Mouse (Mus musculus): ENCODE data around the gene Selenom. TPM values are rescaled to one million over a fixed set of nuclear protein-coding genes. Genes with fewer than 3 reads are reported as not detected.

Selenom gene
- polyA plus RNA-seq, 1 experiment from 2014 or later, result 78.0 TPM

DNA sequence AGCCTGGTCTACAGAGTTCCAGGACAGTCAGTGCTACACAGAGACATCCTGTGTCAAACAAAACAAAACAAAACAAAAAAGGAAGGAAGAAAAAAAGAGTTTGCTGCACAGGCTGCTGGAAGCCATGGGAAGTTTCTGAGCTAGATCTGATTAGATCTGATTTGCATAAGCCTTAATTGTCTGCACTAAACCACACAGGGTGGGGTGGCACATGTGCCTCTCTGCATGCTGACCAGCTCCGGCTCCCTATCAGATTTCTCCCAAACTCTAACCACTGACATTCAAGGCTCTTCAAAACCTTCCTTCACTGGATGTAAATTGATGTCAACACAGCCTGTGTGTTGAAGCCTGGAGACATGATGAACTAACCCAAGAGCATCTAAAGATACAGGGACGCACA, 32.6 kb downstream of the Selenom start:
- Histone ChIP-seq H3K4me1 (peaks cover 9% of the 10 kb centered on the region; the same call in 1 of the 2 replicates), H3K27ac (no peak overlapping the region), H3K9ac (no peak overlapping the region), H3K4me2 (replicated peaks) (no peak overlapping the region), H3K36me3 (no peaks in the 10 kb centered on the region), H3K4me3 (no peak overlapping the region), H3K9me3 (replicated peaks) (0 out of 2 replicates have a peak, but pooled peaks cover 4% of the 10 kb centered on the region), H3K27me3 (no peaks in the 10 kb centered on the region)
- 86% methylated on average over 2 of the region's 2 CpGs for WGBS
- no peak for ATAC-seq (ENCODE audit: low FRiP score)

DNA sequence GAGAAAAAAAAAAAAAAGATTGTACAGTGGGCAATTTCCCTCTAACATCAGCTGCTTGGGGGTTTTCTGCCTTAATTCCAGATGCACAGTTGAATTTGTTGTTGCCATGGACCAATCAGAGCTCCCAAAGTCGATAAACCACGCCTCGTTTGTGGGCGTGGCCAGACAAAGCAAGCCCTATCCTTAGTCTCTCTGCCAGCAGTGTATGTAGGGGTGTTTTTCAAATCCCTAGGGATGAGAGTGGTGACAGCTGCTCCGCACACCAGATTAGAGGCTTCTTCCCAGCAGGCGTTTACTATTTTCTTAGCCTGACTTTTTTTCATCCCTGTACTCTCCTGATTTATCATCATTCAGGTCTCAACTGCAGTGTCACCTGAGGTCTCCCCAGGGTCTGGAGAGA, 33.5 kb downstream of the Selenom start:
- Histone ChIP-seq H3K4me2 (replicated peaks) (no peak overlapping the region), H3K9ac (no peak overlapping the region), H3K36me3 (no peaks in the 10 kb centered on the region), H3K4me3 (no peak overlapping the region), H3K4me1 (peaks cover 9% of the 10 kb centered on the region; the same call in 1 of the 2 replicates), H3K9me3 (replicated peaks) (0 out of 2 replicates have a peak, but pooled peaks cover 4% of the 10 kb centered on the region), H3K27me3 (no peaks in the 10 kb centered on the region), H3K27ac (no peak overlapping the region)
- 0 out of 2 replicates have a peak, but pooled peaks have one; percentile 46 for ATAC-seq (ENCODE audit: low FRiP score)
- WGBS, result 38% methylated on average over 6 of the region's 6 CpGs

DNA sequence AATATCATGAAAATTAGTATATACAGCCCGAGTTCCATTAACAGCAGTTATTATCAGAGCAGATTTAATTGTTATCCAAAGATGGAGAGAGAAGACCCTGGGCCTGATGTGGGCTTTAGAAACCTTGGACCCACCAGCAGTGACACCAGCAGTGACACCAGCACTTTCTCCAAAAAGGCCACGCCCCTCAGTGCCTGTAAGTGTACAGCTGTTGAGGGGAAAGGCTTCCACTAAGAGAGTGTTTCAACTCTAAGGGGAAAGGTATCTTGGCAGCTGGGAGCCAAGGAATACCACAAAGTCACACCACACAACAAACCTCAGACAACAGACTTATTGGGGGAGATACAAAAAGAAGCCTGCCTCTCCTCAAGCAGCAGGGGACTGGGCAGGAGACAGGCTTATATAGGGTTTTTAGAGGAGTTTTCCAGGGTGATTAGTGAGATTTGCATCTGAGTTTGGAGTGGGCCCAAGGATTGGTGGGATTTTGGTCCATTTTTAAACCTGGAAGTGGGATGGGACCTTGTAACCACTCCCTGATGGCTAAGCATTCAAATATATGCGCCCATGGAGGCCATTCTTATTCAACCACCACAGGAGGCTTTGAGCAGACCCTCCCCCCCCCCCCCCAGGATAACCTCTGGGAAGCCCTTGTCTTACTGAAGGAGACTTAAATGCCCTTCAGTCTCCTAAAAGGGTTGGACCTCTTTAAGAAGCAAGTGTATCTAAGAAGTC, 34.2 kb downstream of the Selenom start:
- H3K9me3 ChIP-seq (replicated peaks), result 0 out of 2 replicates have a peak, but pooled peaks cover 4% of the 10 kb centered on the region
- no peak overlapping the region for H3K9ac ChIP-seq
- no peaks in the 10 kb centered on the region for H3K27me3 ChIP-seq
- no peak overlapping the region for H3K4me2 ChIP-seq (replicated peaks)
- H3K4me3 ChIP-seq, result no peak overlapping the region
- H3K27ac ChIP-seq, result no peak overlapping the region
- WGBS, result 63% methylated on average over 3 of the region's 3 CpGs
- H3K4me1 ChIP-seq, result peaks cover 9% of the 10 kb centered on the region; the same call in 1 of the 2 replicates
- no peak for ATAC-seq (ENCODE audit: low FRiP score)
- no peaks in the 10 kb centered on the region for H3K36me3 ChIP-seq

DNA sequence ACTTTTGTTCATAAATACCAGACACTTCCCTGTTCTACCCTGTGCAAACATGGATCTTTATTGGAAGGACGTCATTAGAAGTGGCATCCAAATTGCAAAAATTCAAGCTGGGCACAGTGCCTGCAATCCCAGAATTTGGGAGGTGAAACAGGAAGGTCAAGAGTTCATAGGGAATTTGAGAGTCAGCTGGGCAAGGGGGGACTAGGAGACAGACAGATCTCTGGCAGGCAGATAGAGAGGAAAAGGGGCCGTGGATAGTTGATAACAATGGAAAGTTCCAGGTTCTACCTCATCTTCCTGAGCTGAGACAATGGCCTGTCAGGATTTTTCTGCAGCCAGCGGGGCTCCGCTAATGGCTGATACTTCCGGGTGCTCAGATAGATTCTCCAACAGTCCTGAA, 35.3 kb downstream of the Selenom start:
- no peaks in the 10 kb centered on the region for H3K9me3 ChIP-seq (replicated peaks)
- peaks cover 9% of the 10 kb centered on the region; the same call in 1 of the 2 replicates for H3K4me1 ChIP-seq
- no peaks in the 10 kb centered on the region for H3K36me3 ChIP-seq
- no peak overlapping the region for H3K27ac ChIP-seq
- no peak overlapping the region for H3K4me3 ChIP-seq
- H3K4me2 ChIP-seq (replicated peaks), result no peak overlapping the region
- no peak overlapping the region for H3K9ac ChIP-seq
- ATAC-seq (ENCODE audit: low FRiP score), result no peak
- WGBS, result 82% methylated on average over 5 of the region's 5 CpGs
- no peaks in the 10 kb centered on the region for H3K27me3 ChIP-seq

GRCm38 (mm10) chr11:3554976-3555375, 40.5 kb downstream of the Selenom start:
- no peak overlapping the region for H3K27ac ChIP-seq
- no peaks in the 10 kb centered on the region for H3K9me3 ChIP-seq (replicated peaks)
- WGBS, result 84% methylated on average over 4 of the region's 4 CpGs
- no peaks in the 10 kb centered on the region for H3K27me3 ChIP-seq
- H3K4me2 ChIP-seq (replicated peaks), result no peak overlapping the region
- no peak for ATAC-seq (ENCODE audit: low FRiP score)
- no peak overlapping the region for H3K4me3 ChIP-seq
- no peak overlapping the region for H3K9ac ChIP-seq
- no peaks in the 10 kb centered on the region for H3K36me3 ChIP-seq
- H3K4me1 ChIP-seq, result no peaks in the 10 kb centered on the region

DNA sequence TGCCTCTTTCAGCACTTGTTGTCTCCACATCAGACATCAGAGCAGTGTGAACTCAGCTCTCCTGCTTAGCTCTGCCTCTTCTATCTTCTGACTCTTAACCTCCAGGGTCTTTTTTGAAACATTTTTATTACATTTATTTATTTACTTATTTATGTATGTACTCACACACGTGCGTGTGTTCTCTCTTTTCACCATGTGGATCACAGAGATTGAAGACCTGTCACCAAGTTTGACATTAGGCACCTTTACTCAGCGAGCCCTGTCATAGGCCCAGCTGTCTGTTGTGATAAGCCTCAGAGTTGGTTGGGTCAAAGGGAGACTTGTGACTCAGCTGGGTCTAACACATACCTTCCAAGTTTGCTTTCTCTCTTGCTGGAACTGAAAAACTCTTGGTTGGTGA, 43.4 kb downstream of the Selenom start:
- Histone ChIP-seq H3K9me3 (replicated peaks) (no peaks in the 10 kb centered on the region), H3K27ac (no peak overlapping the region), H3K36me3 (no peaks in the 10 kb centered on the region), H3K4me2 (replicated peaks) (no peak overlapping the region), H3K9ac (no peak overlapping the region), H3K27me3 (no peaks in the 10 kb centered on the region), H3K4me1 (no peaks in the 10 kb centered on the region), H3K4me3 (no peak overlapping the region)
- no peak for ATAC-seq (ENCODE audit: low FRiP score)
- 79% methylated on average over 3 of the region's 3 CpGs for WGBS

DNA sequence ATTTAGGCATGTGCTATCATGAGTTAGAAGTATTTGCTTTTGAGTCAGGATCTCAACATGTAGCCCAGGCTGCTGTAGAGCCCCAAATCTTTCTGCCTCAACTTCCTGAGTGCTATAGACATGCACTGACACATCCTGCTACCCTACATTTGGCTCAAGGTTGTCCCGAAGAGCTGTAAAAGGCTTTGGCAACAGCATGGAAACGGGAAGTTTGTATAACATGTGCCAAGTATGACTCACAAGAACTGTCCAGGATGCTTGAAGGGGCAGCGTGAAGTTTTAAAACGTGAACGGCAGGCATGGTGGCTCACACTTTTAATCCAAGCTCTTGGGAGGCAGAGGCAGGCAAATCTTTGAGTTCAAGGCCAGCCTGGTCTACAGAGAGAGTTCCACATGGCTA, 45.7 kb downstream of the Selenom start:
- Histone ChIP-seq H3K36me3 (no peaks in the 10 kb centered on the region), H3K9ac (no peak overlapping the region), H3K4me3 (no peak overlapping the region), H3K4me2 (replicated peaks) (no peak overlapping the region), H3K4me1 (no peaks in the 10 kb centered on the region), H3K27ac (no peak overlapping the region), H3K27me3 (no peaks in the 10 kb centered on the region), H3K9me3 (replicated peaks) (no peaks in the 10 kb centered on the region)
- ATAC-seq (ENCODE audit: low FRiP score), result no peak
- 84% methylated on average over 5 of the region's 5 CpGs for WGBS

- H3K4me3 ChIP-seq, result no peak overlapping the region
- H3K9me3 ChIP-seq (replicated peaks), result no peaks in the 10 kb centered on the region
- no peak overlapping the region for H3K9ac ChIP-seq
- H3K27me3 ChIP-seq, result no peaks in the 10 kb centered on the region
- H3K27ac ChIP-seq, result no peak overlapping the region
- no peak for ATAC-seq (ENCODE audit: low FRiP score)
- H3K4me2 ChIP-seq (replicated peaks), result no peak overlapping the region
- no peaks in the 10 kb centered on the region for H3K4me1 ChIP-seq
- H3K36me3 ChIP-seq, result no peaks in the 10 kb centered on the region
- WGBS, result 91% methylated on average over 6 of the region's 6 CpGs
Measured at GRCm38 (mm10) chr11:3563853-3564252, 49.4 kb downstream of the Selenom start.

- Histone ChIP-seq H3K9ac (no peak overlapping the region), H3K27me3 (no peaks in the 10 kb centered on the region), H3K9me3 (replicated peaks) (no peaks in the 10 kb centered on the region), H3K4me2 (replicated peaks) (no peak overlapping the region), H3K4me1 (no peaks in the 10 kb centered on the region), H3K4me3 (no peak overlapping the region), H3K27ac (peak overlapping the region; percentile 40; the same call in 1 of the 2 replicates), H3K36me3 (no peaks in the 10 kb centered on the region)
- 53% methylated on average over 7 of the region's 7 CpGs for WGBS
- no peak for ATAC-seq (ENCODE audit: low FRiP score)
Measured at GRCm38 (mm10) chr11:3564451-3564850, 50.0 kb downstream of the Selenom start.

- H3K4me1 ChIP-seq, result no peaks in the 10 kb centered on the region
- H3K9ac ChIP-seq, result no peak overlapping the region
- no peaks in the 10 kb centered on the region for H3K36me3 ChIP-seq
- WGBS, result 80% methylated on average over 4 of the region's 4 CpGs
- ATAC-seq (ENCODE audit: low FRiP score), result no peak
- no peak overlapping the region for H3K4me3 ChIP-seq
- H3K9me3 ChIP-seq (replicated peaks), result no peaks in the 10 kb centered on the region
- no peaks in the 10 kb centered on the region for H3K27me3 ChIP-seq
- no peak overlapping the region for H3K4me2 ChIP-seq (replicated peaks)
- no peak overlapping the region for H3K27ac ChIP-seq
Measured at GRCm38 (mm10) chr11:3566018-3566417, 51.5 kb downstream of the Selenom start.

Other genes starting within 250 kb of the Selenom start
- 240 and 245 TPM in 2 replicates for gene Drg1, start 248.3 kb upstream of the Selenom start, polyA plus RNA-seq (2016; fragmentation: Nextera tagmentation; extraction: Ambion mirVana)
- gene Patz1, start 225.8 kb upstream of the Selenom start, polyA plus RNA-seq (2016; fragmentation: Nextera tagmentation; extraction: Ambion mirVana), result 115 and 119 TPM in 2 replicates
- gene Pik3ip1, start 184.3 kb upstream of the Selenom start, polyA plus RNA-seq (2016; fragmentation: Nextera tagmentation; extraction: Ambion mirVana), result 19.9 and 22.0 TPM in 2 replicates
- gene Limk2, start 105.5 kb upstream of the Selenom start, polyA plus RNA-seq (2016; fragmentation: Nextera tagmentation; extraction: Ambion mirVana), result 114 and 116 TPM in 2 replicates
- 38.5 and 43.0 TPM in 2 replicates for gene Rnf185, start 62.3 kb upstream of the Selenom start, polyA plus RNA-seq (2016; fragmentation: Nextera tagmentation; extraction: Ambion mirVana)
- gene Pla2g3, start 26.4 kb upstream of the Selenom start, polyA plus RNA-seq (2016; fragmentation: Nextera tagmentation; extraction: Ambion mirVana), result 0.81 and 1.2 TPM in 2 replicates
- gene Inpp5j, start 9.9 kb upstream of the Selenom start, polyA plus RNA-seq (2016; fragmentation: Nextera tagmentation; extraction: Ambion mirVana), result 0.73 and 1.2 TPM in 2 replicates
- gene Smtn, start 25.9 kb downstream of the Selenom start, polyA plus RNA-seq (2016; fragmentation: Nextera tagmentation; extraction: Ambion mirVana), result 42.2 TPM in 2 replicates
- gene Morc2a, start 134.5 kb downstream of the Selenom start, polyA plus RNA-seq (2016; fragmentation: Nextera tagmentation; extraction: Ambion mirVana), result 54.0 and 58.9 TPM in 2 replicates

Measured in hindbrain, embryonic 12.5 days (tissue).